Mouse (Mus musculus) midbrain, embryonic 12.5 days (tissue): ENCODE measurements at regions not wholly inside any gene's neighbourhood (a gene's known extent, or its start where the extent isn't known, plus 50 kb on each side); places are given as distances from the start of the nearest gene placed in this dataset. TPM values are rescaled to one million over a fixed set of nuclear protein-coding genes. Genes with fewer than 3 reads are reported as not detected.

ENCODE experiments used
- ATAC-seq: fragments of 200-750 bp; cut with Nextera tagmentation; 2 replicates; pipeline ENCODE4 v1.8.0; 2017; ENCODE audit warnings: low read depth, moderate TSS enrichment, moderate library complexity; ENCODE audit not compliant: low FRiP score
- H3K27ac ChIP-seq: fragments of 300-500 bp; sonication (generic); replicated peaks from 2 replicates; pipeline ENCODE4 v1.5.1; 2016; ENCODE audit warnings: mild to moderate bottlenecking
- H3K27me3 ChIP-seq: fragments of 300-500 bp; sonication (generic); 2 replicates; pipeline ENCODE4 v1.6.1; 2016; ENCODE audit warnings: mild to moderate bottlenecking
- H3K36me3 ChIP-seq: fragments of 300-500 bp; sonication (generic); 2 replicates; pipeline ENCODE4 v1.6.1; 2016
- H3K4me1 ChIP-seq: fragments of 300-500 bp; sonication (generic); 2 replicates; pipeline ENCODE4 v1.6.1; 2016
- H3K4me2 ChIP-seq: fragments of 300-500 bp; sonication (generic); replicated peaks from 2 replicates; pipeline ENCODE4 v1.6.1; 2016; ENCODE audit warnings: mild to moderate bottlenecking, moderate library complexity
- H3K4me3 ChIP-seq: fragments of 300-500 bp; sonication (generic); 2 replicates; pipeline ENCODE4 v1.5.1; 2016; ENCODE audit warnings: mild to moderate bottlenecking
- H3K9ac ChIP-seq: fragments of 300-500 bp; sonication (generic); replicated peaks from 2 replicates; pipeline ENCODE4 v1.6.1; 2016; ENCODE audit warnings: mild to moderate bottlenecking, moderate library complexity
- H3K9me3 ChIP-seq: fragments of 300-500 bp; sonication (generic); 2 replicates; pipeline ENCODE4 v1.6.1; 2016; ENCODE audit warnings: mild to moderate bottlenecking
- WGBS: fragments of 180-500 bp; shearing (Covaris S2); methylation state at CpG from one replicate; pipeline ENCODE4 v1.1.7; 2016; 5-methylcytosine and 5-hydroxymethylcytosine counted together
- microRNA-seq: library from miRNA; unstranded; fragments of <30 nt; microRNA quantifications from one replicate; pipeline ENCODE4, GENCODE M21; 2017

DNA sequence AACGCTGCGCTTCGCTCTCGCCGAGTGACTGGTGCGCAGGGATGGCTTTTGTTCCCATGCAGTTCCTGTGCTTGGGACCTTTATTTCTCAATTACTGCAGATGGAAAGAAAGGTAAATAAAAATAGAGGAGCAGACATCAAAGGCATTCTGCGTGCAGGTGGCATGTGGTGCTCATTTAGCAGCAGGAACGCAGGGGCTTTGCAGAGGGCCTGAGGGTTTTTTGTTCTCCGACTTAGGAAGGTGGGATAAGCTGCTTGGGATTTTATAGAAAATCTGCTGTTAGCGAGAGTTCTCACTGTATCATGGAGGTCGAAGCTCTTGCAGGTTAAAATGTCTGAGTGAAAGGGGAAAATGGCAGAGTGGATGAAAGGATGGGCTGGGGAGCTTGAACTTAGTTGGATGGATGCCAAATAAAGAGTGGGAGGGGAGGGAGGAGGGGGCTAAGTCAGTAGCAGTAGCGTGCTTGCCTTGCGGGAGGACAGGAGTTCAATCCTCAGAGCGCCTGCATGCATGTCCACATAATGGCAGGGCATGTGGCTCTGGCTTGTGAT, 101.9 kb upstream of the Sdk1 start:
- H3K4me3 ChIP-seq, result no peak overlapping the region
- H3K4me1 ChIP-seq, result peaks cover 10% of the 10 kb centered on the region
- H3K9ac ChIP-seq, result no peak overlapping the region
- 22% methylated on average over 14 of the region's 14 CpGs for WGBS
- ATAC-seq, result no peak
- no peaks in the 10 kb centered on the region for H3K36me3 ChIP-seq
- H3K9me3 ChIP-seq, result no peaks in the 10 kb centered on the region
- no peaks in the 10 kb centered on the region for H3K27me3 ChIP-seq
- peak overlapping the region; percentile 52; the same call in 1 of the 2 replicates for H3K27ac ChIP-seq
- H3K4me2 ChIP-seq, result peak overlapping the region; percentile 35

DNA sequence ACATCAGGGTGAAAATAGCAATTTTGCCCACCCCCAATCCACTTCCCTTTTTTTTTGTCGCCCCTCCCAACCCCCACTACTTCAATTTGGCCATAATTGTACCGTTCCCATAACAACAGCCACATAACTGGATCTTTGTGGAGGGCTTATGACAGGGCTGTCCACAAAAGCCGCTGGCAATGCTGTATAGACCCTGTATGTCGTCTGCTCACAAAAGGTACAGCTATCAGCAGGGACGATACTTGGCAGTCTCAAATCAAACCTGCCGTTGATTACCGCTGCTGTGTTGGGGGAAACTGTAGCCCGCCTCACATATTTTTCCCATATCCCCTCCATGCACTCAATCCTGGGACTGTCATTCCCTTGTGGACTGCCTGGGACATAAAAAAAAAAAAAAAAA, 80.9 kb upstream of the Sdk1 start:
- Histone ChIP-seq H3K4me1 (0 out of 2 replicates have a peak, but pooled peaks cover 2% of the 10 kb centered on the region), H3K9ac (no peak overlapping the region), H3K9me3 (no peaks in the 10 kb centered on the region), H3K27ac (no peak overlapping the region), H3K4me2 (no peak overlapping the region), H3K27me3 (no peaks in the 10 kb centered on the region), H3K4me3 (no peak overlapping the region), H3K36me3 (no peaks in the 10 kb centered on the region)
- 80% methylated on average over 8 of the region's 8 CpGs for WGBS
- ATAC-seq, result no peak

GRCm38 (mm10) chr5:141160956-141161355, 80.3 kb upstream of the Sdk1 start:
- Histone ChIP-seq H3K4me3 (no peak overlapping the region), H3K4me2 (no peak overlapping the region), H3K27me3 (no peaks in the 10 kb centered on the region), H3K27ac (no peak overlapping the region), H3K9ac (no peak overlapping the region), H3K36me3 (no peaks in the 10 kb centered on the region), H3K9me3 (no peaks in the 10 kb centered on the region), H3K4me1 (0 out of 2 replicates have a peak, but pooled peaks cover 2% of the 10 kb centered on the region)
- WGBS, result 92% methylated on average over 5 of the region's 5 CpGs
- ATAC-seq, result no peak

GRCm38 (mm10) chr5:141182442-141182841, 58.8 kb upstream of the Sdk1 start:
- Histone ChIP-seq H3K4me3 (no peak overlapping the region), H3K36me3 (no peaks in the 10 kb centered on the region), H3K4me2 (no peak overlapping the region), H3K9ac (no peak overlapping the region), H3K4me1 (no peaks in the 10 kb centered on the region), H3K27ac (no peak overlapping the region), H3K9me3 (no peaks in the 10 kb centered on the region), H3K27me3 (no peaks in the 10 kb centered on the region)
- ATAC-seq, result 0 out of 2 replicates have a peak, but pooled peaks have one; percentile 27
- WGBS, result 62% methylated on average over 6 of the region's 6 CpGs

DNA sequence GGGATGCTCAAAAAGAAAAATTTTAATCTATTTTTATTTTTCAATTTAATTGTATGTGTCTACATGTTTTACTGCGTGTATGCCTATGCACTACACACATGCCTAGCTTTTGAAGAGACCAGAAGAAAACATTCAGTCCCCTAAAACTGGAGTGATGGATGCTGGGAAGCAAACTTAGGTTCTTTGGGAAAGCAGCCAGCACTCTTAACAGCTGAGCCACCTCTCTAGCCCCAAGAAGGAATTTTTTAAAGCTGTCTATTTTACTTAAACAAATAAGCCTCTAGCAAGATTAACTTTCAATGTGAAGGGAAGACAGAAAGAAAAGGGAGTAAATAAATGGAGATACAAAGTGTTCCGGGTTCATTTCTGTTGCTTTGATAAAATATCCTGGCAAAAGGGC, 52.3 kb upstream of the Sdk1 start:
- H3K4me2 ChIP-seq, result no peak overlapping the region
- no peak for ATAC-seq
- 82% methylated on average over 2 of the region's 2 CpGs for WGBS

More for the DNA sequence above, 52.3 kb upstream of the Sdk1 start:
- H3K4me1 ChIP-seq, result no peaks in the 10 kb centered on the region
- no peak overlapping the region for H3K9ac ChIP-seq
- no peaks in the 10 kb centered on the region for H3K9me3 ChIP-seq
- H3K27ac ChIP-seq, result no peak overlapping the region
- H3K36me3 ChIP-seq, result no peaks in the 10 kb centered on the region
- H3K4me3 ChIP-seq, result no peak overlapping the region
- no peaks in the 10 kb centered on the region for H3K27me3 ChIP-seq

Small RNAs in the stretch of these regions (microRNA-seq; reads per million reads assigned to microRNA genes)
- not detected for gene Gm26113
